Mouse (Mus musculus) hindlimb bud, embryonic 11.5 days (tissue): Measurements from ENCODE around the gene Fnip2.

Source experiments
- DNase-seq: peaks from one replicate; pipeline ENCODE4 v3.0.0-alpha.2; 2012; ENCODE audit warnings: low read depth, low spot score; ENCODE audit errors: extremely low spot score

Gene Fnip2

DNA sequence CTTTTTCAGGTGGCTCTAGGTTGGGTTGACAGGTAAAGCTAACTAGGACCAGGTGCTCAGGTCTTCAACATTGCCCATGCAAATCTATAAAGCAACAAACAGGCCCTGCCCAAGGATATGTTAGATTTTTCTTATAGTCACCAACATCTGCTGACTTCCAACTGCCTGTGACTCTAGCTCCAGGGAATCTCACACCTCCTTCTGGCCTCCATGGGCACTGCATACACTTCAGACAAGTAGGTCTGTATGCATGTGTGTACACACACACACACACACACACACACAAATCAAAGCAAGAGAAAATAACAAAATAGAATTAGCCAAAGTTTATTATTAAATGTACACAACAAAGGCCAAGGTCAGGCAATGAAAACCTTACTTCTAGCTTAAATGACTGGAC is 134.0 kb downstream of the Fnip2 start:
- DNase-seq = no peak

- DNase-seq = no peak
Measured at GRCm38 (mm10) chr3:79425441-79425840, 142.2 kb downstream of the Fnip2 start.

DNA sequence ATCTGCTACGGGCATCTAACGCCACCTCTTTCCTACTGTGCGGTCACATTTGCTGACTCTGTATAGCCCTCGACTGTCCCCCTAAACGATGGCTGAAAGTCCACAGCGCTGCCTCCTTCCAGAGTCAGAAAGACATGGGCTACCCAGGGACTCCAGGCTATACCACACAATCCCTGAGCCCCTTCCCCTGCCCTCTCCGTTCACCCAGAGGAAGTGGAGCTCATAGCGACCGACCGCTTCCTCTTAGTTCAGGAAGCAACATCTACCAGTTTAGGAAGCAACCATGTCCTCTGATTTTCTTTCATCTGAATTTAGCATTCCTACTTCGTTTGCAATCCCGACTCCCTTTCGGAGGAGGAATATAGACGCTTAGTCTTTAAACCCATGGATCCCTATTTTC is 148.7 kb downstream of the Fnip2 start:
- DNase-seq = no peak

DNA sequence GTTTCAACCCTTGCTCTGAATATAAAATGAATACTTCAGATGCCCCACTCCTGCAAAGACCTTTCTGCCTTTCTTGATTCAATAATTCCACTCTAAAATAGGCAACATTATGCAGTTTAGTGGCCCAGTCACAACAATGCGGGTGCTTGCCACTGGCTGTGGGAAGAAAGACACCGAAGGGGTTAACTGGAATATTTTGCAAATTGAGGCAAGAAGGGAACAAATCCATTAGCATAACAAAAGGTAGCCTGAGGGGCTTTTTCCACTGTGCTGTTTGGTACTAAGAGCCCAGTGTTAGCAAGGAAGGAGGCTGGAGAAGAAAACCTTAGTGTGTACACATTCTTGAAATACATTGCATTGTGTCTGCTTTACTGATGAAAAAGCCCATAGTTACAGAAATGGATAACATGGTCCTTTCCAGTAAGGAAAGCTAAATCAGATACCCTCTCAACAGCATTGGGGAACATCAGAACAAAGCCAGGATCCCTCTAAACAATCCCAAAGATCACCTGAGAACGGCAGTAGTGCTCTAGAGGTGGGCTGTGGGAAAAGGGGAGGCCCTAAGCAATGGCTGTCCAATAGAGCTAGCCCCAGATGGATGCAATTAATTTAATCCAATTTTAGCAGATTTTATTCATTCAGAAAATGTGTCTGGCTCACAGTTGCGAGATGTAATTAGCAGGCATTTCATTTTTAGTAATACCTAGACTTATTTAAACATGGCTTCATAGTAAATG is 150.5 kb downstream of the Fnip2 start:
- DNase-seq = no peak

- DNase-seq = no peak
Measured at GRCm38 (mm10) chr3:79415929-79416328, 151.7 kb downstream of the Fnip2 start.

DNA sequence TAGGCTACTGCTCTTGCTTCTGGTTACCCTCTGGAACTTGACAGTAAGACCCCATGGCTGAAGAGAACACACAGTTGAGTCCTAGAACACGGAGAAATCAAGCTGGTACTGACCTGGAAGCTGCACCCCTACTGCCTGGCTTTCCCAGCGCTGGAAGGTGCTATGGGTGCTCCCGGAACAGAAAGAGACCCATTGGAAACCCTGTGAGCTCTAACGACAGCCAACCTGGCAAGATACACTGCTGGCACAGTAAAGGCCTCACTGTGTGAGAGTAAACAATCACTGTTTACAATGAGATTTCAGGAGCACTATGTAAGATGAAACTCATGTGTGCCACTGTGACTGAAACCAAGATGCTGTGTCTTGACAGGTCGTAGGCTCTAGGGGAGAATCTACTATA is 152.5 kb downstream of the Fnip2 start:
- no peak for DNase-seq

DNA sequence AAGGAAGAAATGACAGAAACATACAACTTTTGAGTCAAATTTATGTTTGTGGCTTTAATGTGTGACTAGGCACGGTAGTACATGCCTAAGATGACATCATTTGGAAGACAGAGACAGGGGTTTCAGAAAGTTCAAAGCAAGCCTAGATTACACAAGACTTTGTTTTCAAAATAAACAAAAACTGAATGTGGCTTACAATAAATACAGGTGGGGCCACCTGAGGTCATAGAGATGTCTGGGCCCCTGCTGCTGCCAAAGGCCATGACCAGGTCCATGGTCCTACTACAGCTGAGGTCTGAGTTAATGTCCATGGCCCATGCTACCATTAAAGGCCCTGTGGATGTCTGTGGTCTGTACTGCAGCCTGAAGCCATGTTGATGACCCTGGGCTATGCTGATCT is 154.1 kb downstream of the Fnip2 start:
- no peak for DNase-seq

DNA sequence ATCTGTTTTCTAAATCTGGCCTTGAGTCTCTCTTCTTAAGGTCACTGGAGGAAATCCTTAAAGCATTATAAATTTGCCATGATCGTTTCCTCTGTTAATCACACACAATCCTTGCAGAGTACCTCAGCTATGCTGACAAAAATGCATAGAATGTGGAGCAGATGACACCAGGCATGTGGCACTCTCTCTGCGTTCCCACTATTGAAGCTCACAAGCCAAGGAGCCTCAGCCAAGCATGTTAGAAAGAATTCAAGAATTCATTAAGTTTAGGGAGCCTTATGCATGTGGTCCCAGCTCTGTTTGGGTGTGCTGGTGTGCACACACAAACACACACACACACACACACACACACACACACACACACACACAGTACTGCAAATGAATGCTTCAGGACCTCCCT is 155.9 kb downstream of the Fnip2 start:
- no peak for DNase-seq

GRCm38 (mm10) chr3:79410629-79410995 is 157.0 kb downstream of the Fnip2 start:
- no peak for DNase-seq

GRCm38 (mm10) chr3:79409927-79410628 is 157.5 kb downstream of the Fnip2 start:
- DNase-seq = no peak

DNA sequence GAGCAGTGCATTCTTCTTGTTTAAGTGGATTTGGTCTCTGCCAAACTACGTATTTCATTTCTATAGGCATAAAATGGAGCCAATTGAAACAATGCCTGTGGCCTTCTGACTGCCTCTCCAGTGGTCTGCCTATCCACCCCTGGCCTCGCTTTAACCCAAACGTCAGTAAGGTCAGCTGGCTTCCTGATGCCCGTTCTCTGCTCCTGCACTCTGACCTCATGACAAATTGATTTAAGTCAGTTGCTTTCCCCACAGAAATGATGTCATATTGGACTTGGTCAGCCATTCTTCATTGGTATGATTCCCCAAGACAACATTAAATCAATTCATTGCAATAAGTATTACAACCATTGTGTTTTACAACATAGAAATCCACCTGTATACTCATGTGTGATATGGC is 159.1 kb downstream of the Fnip2 start:
- DNase-seq = no peak
